Mouse (Mus musculus) induced T-regulatory cell, adult 2 months (primary cell): ENCODE data around the gene Tgfbr3.

ENCODE experiments used
- DNase-seq: peaks from one replicate; pipeline ENCODE4 v3.0.0-alpha.2; 2012; ENCODE audit warnings: low read depth

Gene Tgfbr3

GRCm38 (mm10) chr5:107171861-107172260 lies 117.6 kb downstream of the Tgfbr3 start:
- DNase-seq, result no peak

- DNase-seq, result no peak
These were observed 119.6 kb downstream of the Tgfbr3 start for GRCm38 (mm10) chr5:107169796-107170195.

GRCm38 (mm10) chr5:107167872-107168300 lies 121.5 kb downstream of the Tgfbr3 start:
- DNase-seq, result no peak

- DNase-seq, result no peak
These were observed 122.1 kb downstream of the Tgfbr3 start for GRCm38 (mm10) chr5:107167373-107167772.

GRCm38 (mm10) chr5:107166659-107167370 lies 122.6 kb downstream of the Tgfbr3 start:
- no peak for DNase-seq

GRCm38 (mm10) chr5:107165734-107166133 lies 123.7 kb downstream of the Tgfbr3 start:
- DNase-seq, result no peak

GRCm38 (mm10) chr5:107165271-107165670 lies 124.2 kb downstream of the Tgfbr3 start:
- no peak for DNase-seq

GRCm38 (mm10) chr5:107164856-107165255 lies 124.6 kb downstream of the Tgfbr3 start:
- DNase-seq, result no peak

GRCm38 (mm10) chr5:107164146-107164545 lies 125.3 kb downstream of the Tgfbr3 start:
- DNase-seq, result no peak

- no peak for DNase-seq
These were observed 126.1 kb downstream of the Tgfbr3 start for GRCm38 (mm10) chr5:107163336-107163735.

GRCm38 (mm10) chr5:107162812-107163211 lies 126.6 kb downstream of the Tgfbr3 start:
- DNase-seq, result no peak

- DNase-seq, result no peak
These were observed 127.1 kb downstream of the Tgfbr3 start for GRCm38 (mm10) chr5:107162319-107162718.

- DNase-seq, result no peak
These were observed 129.2 kb downstream of the Tgfbr3 start for GRCm38 (mm10) chr5:107159914-107160890.

GRCm38 (mm10) chr5:107158531-107159178 lies 130.8 kb downstream of the Tgfbr3 start:
- DNase-seq, result no peak

GRCm38 (mm10) chr5:107157384-107157783 lies 132.0 kb downstream of the Tgfbr3 start:
- DNase-seq, result no peak

GRCm38 (mm10) chr5:107156096-107156495 lies 133.3 kb downstream of the Tgfbr3 start:
- DNase-seq, result no peak

GRCm38 (mm10) chr5:107152989-107153388 lies 136.4 kb downstream of the Tgfbr3 start:
- DNase-seq, result no peak

GRCm38 (mm10) chr5:107151320-107151719 lies 138.1 kb downstream of the Tgfbr3 start:
- no peak for DNase-seq

GRCm38 (mm10) chr5:107150555-107151312 lies 138.7 kb downstream of the Tgfbr3 start:
- no peak for DNase-seq

GRCm38 (mm10) chr5:107147951-107148766 lies 141.3 kb downstream of the Tgfbr3 start:
- DNase-seq, result no peak

- DNase-seq, result no peak
These were observed 142.0 kb downstream of the Tgfbr3 start for GRCm38 (mm10) chr5:107147413-107147812.
